In genomic region chr5:116436117-116436516, GRCm38 (mm10) we compare ENCODE assay signal across 22 mouse cellular contexts. TPM values are rescaled to one million over a fixed set of nuclear protein-coding genes. Genes with fewer than 3 reads are reported as not detected.
DNase-seq lines count a peak whose midpoint lies in the region; ATAC-seq and TF ChIP-seq lines count a peak whose summit lies in the region.
"Had no signal": no experiment of that assay in that cellular context is flagged by ENCODE, and none has a peak within 500 bp of the region (broad histone marks: within the 10 kb centered on the region; RNA-seq: fewer than 3 reads in every experiment).

No protein-coding gene starts in this region.

- no peak for TF ChIP-seq CTCF in stomach, postnatal 0 days (IDR thresholded peaks at IDR 0.05; ENCODE audit: low read depth)

- no peak for TF ChIP-seq EP300 in stomach, postnatal 0 days (optimal IDR thresholded peaks at IDR 0.05)

- no peak overlapping the region for H3K4me2 ChIP-seq in forebrain, embryonic 12.5 days
- H3K4me2 ChIP-seq in forebrain, embryonic 14.5 days (ENCODE audit: low read length): no peak overlapping the region
- no peak overlapping the region for H3K4me2 ChIP-seq in hindbrain, embryonic 12.5 days (replicated peaks)
- no peak overlapping the region for H3K4me2 ChIP-seq in hindbrain, embryonic 11.5 days (replicated peaks; ENCODE audit: low read depth, low read length)
- no peak overlapping the region for H3K4me2 ChIP-seq in stomach, embryonic 16.5 days (ENCODE audit: low read depth, low read length)
- H3K4me2 ChIP-seq in stomach, postnatal 0 days (replicated peaks; ENCODE audit: low read depth): no peak overlapping the region
- H3K4me2 ChIP-seq: heart, embryonic 12.5 days; hindbrain, embryonic 14.5 days had no signal

- H3K36me3 ChIP-seq in forebrain, embryonic 12.5 days (replicated peaks): no peaks in the 10 kb centered on the region
- no peaks in the 10 kb centered on the region for H3K36me3 ChIP-seq in forebrain, embryonic 14.5 days (ENCODE audit: control insufficient read depth, insufficient read depth, low read length)
- H3K36me3 ChIP-seq in hindbrain, embryonic 12.5 days: no peaks in the 10 kb centered on the region
- H3K36me3 ChIP-seq in hindbrain, embryonic 11.5 days (ENCODE audit: control insufficient read depth, insufficient read depth, low read length): no peaks in the 10 kb centered on the region
- H3K36me3 ChIP-seq in megakaryocyte, embryonic 14.5 days (replicated peaks; ENCODE audit: low read length): no peaks in the 10 kb centered on the region
- H3K36me3 ChIP-seq in stomach, embryonic 16.5 days (ENCODE audit: control insufficient read depth, insufficient read depth, low read length): no peaks in the 10 kb centered on the region
- H3K36me3 ChIP-seq in stomach, postnatal 0 days (ENCODE audit: control insufficient read depth, insufficient read depth, low read length): no peaks in the 10 kb centered on the region
- H3K36me3 ChIP-seq: embryonic facial prominence, embryonic 10.5 days; G1E; heart, embryonic 12.5 days had no signal

- no peak overlapping the region for H3K4me3 ChIP-seq in forebrain, embryonic 12.5 days (replicated peaks)
- H3K4me3 ChIP-seq in forebrain, embryonic 14.5 days (ENCODE audit: low read depth, low read length): no peak overlapping the region
- H3K4me3 ChIP-seq in hindbrain, embryonic 12.5 days: no peak overlapping the region
- H3K4me3 ChIP-seq in hindbrain, embryonic 11.5 days (ENCODE audit: low read depth, low read length): no peak overlapping the region
- H3K4me3 ChIP-seq in megakaryocyte, embryonic 14.5 days (replicated peaks): peak overlapping the region; percentile 46
- no peak overlapping the region for H3K4me3 ChIP-seq in stomach, embryonic 16.5 days (replicated peaks; ENCODE audit: low read length)
- no peak overlapping the region for H3K4me3 ChIP-seq in stomach, postnatal 0 days (ENCODE audit: low read depth, low read length)
- H3K4me3 ChIP-seq: embryonic facial prominence, embryonic 10.5 days; erythroblast, embryonic 14.5 days; gastrocnemius, adult 2 months; heart, embryonic 12.5 days had no signal

- peaks cover 11% of the 10 kb centered on the region for H3K4me1 ChIP-seq in forebrain, embryonic 12.5 days
- peaks cover 8% of the 10 kb centered on the region for H3K4me1 ChIP-seq in forebrain, embryonic 14.5 days (ENCODE audit: control insufficient read depth, insufficient read depth, low read length)
- H3K4me1 ChIP-seq in hindbrain, embryonic 12.5 days: peaks cover 8% of the 10 kb centered on the region
- peaks cover 2% of the 10 kb centered on the region; the same call in 1 of the 2 replicates for H3K4me1 ChIP-seq in hindbrain, embryonic 11.5 days (replicated peaks; ENCODE audit: control insufficient read depth, insufficient read depth, low read length)
- no peaks in the 10 kb centered on the region for H3K4me1 ChIP-seq in megakaryocyte, embryonic 14.5 days
- no peaks in the 10 kb centered on the region for H3K4me1 ChIP-seq in stomach, embryonic 16.5 days (ENCODE audit: control insufficient read depth, insufficient read depth, low read length)
- H3K4me1 ChIP-seq in stomach, postnatal 0 days (replicated peaks; ENCODE audit: control insufficient read depth, insufficient read depth): no peaks in the 10 kb centered on the region

- H3K9ac ChIP-seq in forebrain, embryonic 12.5 days: no peak overlapping the region
- no peak overlapping the region for H3K9ac ChIP-seq in forebrain, embryonic 14.5 days (ENCODE audit: low read length)
- H3K9ac ChIP-seq in hindbrain, embryonic 12.5 days: no peak overlapping the region
- H3K9ac ChIP-seq in hindbrain, embryonic 11.5 days (ENCODE audit: low read depth, low read length): no peak overlapping the region
- H3K9ac ChIP-seq in stomach, embryonic 16.5 days (ENCODE audit: low read length): no peak overlapping the region
- no peak overlapping the region for H3K9ac ChIP-seq in stomach, postnatal 0 days (ENCODE audit: low read length)
- H3K9ac ChIP-seq: heart, embryonic 12.5 days; hindbrain, embryonic 14.5 days had no signal

- H3K9me3 ChIP-seq in forebrain, embryonic 12.5 days: no peaks in the 10 kb centered on the region
- no peaks in the 10 kb centered on the region for H3K9me3 ChIP-seq in forebrain, embryonic 14.5 days (replicated peaks; ENCODE audit: control insufficient read depth, low read length)
- no peaks in the 10 kb centered on the region for H3K9me3 ChIP-seq in hindbrain, embryonic 12.5 days (replicated peaks)
- no peaks in the 10 kb centered on the region for H3K9me3 ChIP-seq in hindbrain, embryonic 11.5 days (ENCODE audit: control insufficient read depth, low read length)
- peaks cover 17% of the 10 kb centered on the region for H3K9me3 ChIP-seq in megakaryocyte, embryonic 14.5 days
- no peaks in the 10 kb centered on the region for H3K9me3 ChIP-seq in stomach, embryonic 16.5 days (replicated peaks; ENCODE audit: control insufficient read depth, low read length)
- no peaks in the 10 kb centered on the region for H3K9me3 ChIP-seq in stomach, postnatal 0 days (ENCODE audit: control insufficient read depth, low read length)
- H3K9me3 ChIP-seq: embryonic facial prominence, embryonic 10.5 days; heart, embryonic 12.5 days had no signal

- no peaks in the 10 kb centered on the region for H3K27me3 ChIP-seq in forebrain, embryonic 12.5 days
- H3K27me3 ChIP-seq in forebrain, embryonic 14.5 days (replicated peaks; ENCODE audit: control insufficient read depth, insufficient read depth, low read length): no peaks in the 10 kb centered on the region
- no peaks in the 10 kb centered on the region; the same call in 1 of the 2 replicates for H3K27me3 ChIP-seq in hindbrain, embryonic 12.5 days
- no peaks in the 10 kb centered on the region for H3K27me3 ChIP-seq in hindbrain, embryonic 11.5 days (ENCODE audit: control insufficient read depth, insufficient read depth, low read length)
- H3K27me3 ChIP-seq in megakaryocyte, embryonic 14.5 days (replicated peaks): no peaks in the 10 kb centered on the region
- no peaks in the 10 kb centered on the region for H3K27me3 ChIP-seq in stomach, embryonic 16.5 days (ENCODE audit: control insufficient read depth, insufficient read depth, low read length)
- no peaks in the 10 kb centered on the region for H3K27me3 ChIP-seq in stomach, postnatal 0 days (ENCODE audit: control insufficient read depth, insufficient read depth, low read length)
- H3K27me3 ChIP-seq: heart, embryonic 12.5 days had no signal

- DNase-seq in forebrain, embryonic 14.5 days (ENCODE audit: low spot score): no peak
- no peak for DNase-seq in hindbrain, embryonic 11.5 days (ENCODE audit: low spot score)
- no peak for DNase-seq in stomach, postnatal 0 days (ENCODE audit: low spot score)
- DNase-seq: adrenal gland, adult 8-10 months; B cell, adult 2 months; cerebellum, adult 2 months; cerebellum, postnatal 10 days; gastrocnemius, adult 2 months; gastrocnemius, postnatal 25 days had no signal

- H3K27ac ChIP-seq in forebrain, embryonic 12.5 days: no peak overlapping the region
- no peak overlapping the region for H3K27ac ChIP-seq in forebrain, embryonic 14.5 days (ENCODE audit: low read depth, low read length)
- no peak overlapping the region for H3K27ac ChIP-seq in hindbrain, embryonic 12.5 days
- no peak overlapping the region for H3K27ac ChIP-seq in hindbrain, embryonic 11.5 days (ENCODE audit: low read depth, low read length)
- H3K27ac ChIP-seq in stomach, embryonic 16.5 days (ENCODE audit: low read length): no peak overlapping the region
- no peak overlapping the region for H3K27ac ChIP-seq in stomach, postnatal 0 days (replicated peaks)
- H3K27ac ChIP-seq: embryonic facial prominence, embryonic 10.5 days; gastrocnemius, adult 2 months; hindbrain, embryonic 14.5 days had no signal

- ATAC-seq in forebrain, embryonic 12.5 days (ENCODE audit: low FRiP score): 0 out of 2 replicates have a peak, but pooled peaks have one; percentile 33
- ATAC-seq in forebrain, embryonic 14.5 days: no peak
- ATAC-seq in hindbrain, embryonic 12.5 days (ENCODE audit: low FRiP score): 0 out of 2 replicates have a peak, but pooled peaks have one; percentile 44
- no peak for ATAC-seq in hindbrain, embryonic 11.5 days (ENCODE audit: low FRiP score)
- ATAC-seq in megakaryocyte, adult 5-6 weeks (ENCODE audit: poor library complexity, severe bottlenecking): no peak
- ATAC-seq in stomach, embryonic 16.5 days (ENCODE audit: insufficient read depth, low FRiP score): peak; percentile 23; the same call in 1 of the 2 replicates
- no peak for ATAC-seq in stomach, postnatal 0 days (ENCODE audit: low FRiP score, low TSS enrichment)
- ATAC-seq: CD4-positive, CD25-positive, alpha-beta regulatory T cell, adult 4 months; inflammation-experienced regulatory T-cells, adult 6 months had no signal

RNA-seq across cellular contexts. Expression of gene Hspb8, which starts 13.5 kb away (rescaled TPM):
- 7.4 and 9.0 TPM in 2 replicates for polyA plus RNA-seq in forebrain, embryonic 12.5 days (2016; fragmentation: Nextera tagmentation; extraction: Ambion mirVana)
- polyA plus RNA-seq in forebrain, embryonic 14.5 days (2014; fragmentation: Nextera tagmentation; extraction: Ambion mirVana): 5.4 and 5.9 TPM in 2 replicates
- 5.9 and 6.9 TPM in 2 replicates for polyA plus RNA-seq in hindbrain, embryonic 12.5 days (2016; fragmentation: Nextera tagmentation; extraction: Ambion mirVana)
- 6.5 and 7.5 TPM in 2 replicates for polyA plus RNA-seq in hindbrain, embryonic 11.5 days (2014; fragmentation: Nextera tagmentation; extraction: Ambion mirVana)
- not detected in 2 replicates for polyA plus RNA-seq in megakaryocyte, embryonic 14.5 days (2012; ENCODE audit: insufficient read depth, low replicate concordance)
- not detected in 2 replicates for total RNA-seq in megakaryocyte, adult 5-6 weeks (2015)
- total RNA-seq in megakaryocyte, adult 5-6 weeks (2017): not detected in 2 replicates
- 35.8 and 38.5 TPM in 2 replicates for polyA plus RNA-seq in stomach, embryonic 16.5 days (2015; fragmentation: Nextera tagmentation; extraction: Ambion mirVana)
- 28.9 and 29.0 TPM in 2 replicates for polyA plus RNA-seq in stomach, postnatal 0 days (2015; fragmentation: Nextera tagmentation; extraction: Ambion mirVana)
- total RNA-seq: granulocyte monocyte progenitor cell, adult 5-6 weeks had no signal
- polyA plus RNA-seq: CD4-positive, CD25-positive, alpha-beta regulatory T cell, adult 4 months; erythroblast, embryonic 14.5 days; G1E; inflammation-experienced regulatory T-cells, adult 6 months had no signal

Comparison
In these comparisons a context has a peak if more than half of its experiments do, and no peak if none do; other contexts are left out.
1. ATAC-seq: peak in forebrain, embryonic 12.5 days (single experiment), hindbrain, embryonic 12.5 days (single experiment) and stomach, embryonic 16.5 days (single experiment); none in forebrain, embryonic 14.5 days (single experiment), hindbrain, embryonic 11.5 days (single experiment), megakaryocyte, adult 5-6 weeks (single experiment) and stomach, postnatal 0 days (single experiment).